Mouse (Mus musculus) R1 (cell line): ENCODE data around the gene Pdzrn3.

Experiments
- DNase-seq: peaks from one replicate; pipeline ENCODE4 v3.0.0-alpha.2; 2018; ENCODE audit warnings: low read depth, low spot score

Pdzrn3 gene

DNA sequence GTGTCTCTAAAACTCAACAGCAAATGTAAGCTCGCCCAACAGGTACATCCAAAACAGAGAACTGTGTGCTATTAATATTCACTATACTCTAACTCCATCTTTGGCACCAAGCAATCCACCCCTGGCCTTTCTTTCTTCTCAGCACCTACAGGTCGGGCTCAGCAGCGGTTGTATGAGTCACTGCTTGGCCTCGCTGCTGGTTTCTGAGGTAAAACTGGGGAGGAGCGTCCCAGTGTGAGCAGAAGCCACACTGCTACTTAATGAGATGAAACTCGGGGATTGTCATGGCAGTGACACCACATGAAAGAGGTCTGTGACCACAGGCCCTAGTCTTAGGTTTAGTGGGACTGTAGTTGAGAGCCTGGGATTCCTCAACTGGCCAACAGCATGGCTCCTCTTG, 120.3 kb downstream of the Pdzrn3 start:
- no peak for DNase-seq

DNA sequence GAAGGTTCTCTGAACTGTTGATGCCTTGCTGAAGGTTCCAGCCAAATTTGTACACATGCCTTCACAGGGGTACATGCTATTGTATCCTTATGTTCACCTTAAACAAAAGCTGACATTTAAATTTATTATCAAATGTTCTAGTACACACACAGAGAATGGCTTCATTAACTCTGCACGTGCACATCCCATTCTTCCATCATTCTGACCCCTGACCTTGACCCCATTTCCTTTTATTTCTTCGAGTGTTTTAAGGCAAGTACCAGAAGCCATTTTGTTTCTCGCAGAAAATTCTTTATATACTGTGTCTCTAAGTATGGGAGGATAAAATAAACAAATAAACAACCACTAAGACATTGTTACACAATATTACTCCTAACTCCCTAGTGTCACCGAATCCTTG, 123.0 kb downstream of the Pdzrn3 start:
- no peak for DNase-seq

DNA sequence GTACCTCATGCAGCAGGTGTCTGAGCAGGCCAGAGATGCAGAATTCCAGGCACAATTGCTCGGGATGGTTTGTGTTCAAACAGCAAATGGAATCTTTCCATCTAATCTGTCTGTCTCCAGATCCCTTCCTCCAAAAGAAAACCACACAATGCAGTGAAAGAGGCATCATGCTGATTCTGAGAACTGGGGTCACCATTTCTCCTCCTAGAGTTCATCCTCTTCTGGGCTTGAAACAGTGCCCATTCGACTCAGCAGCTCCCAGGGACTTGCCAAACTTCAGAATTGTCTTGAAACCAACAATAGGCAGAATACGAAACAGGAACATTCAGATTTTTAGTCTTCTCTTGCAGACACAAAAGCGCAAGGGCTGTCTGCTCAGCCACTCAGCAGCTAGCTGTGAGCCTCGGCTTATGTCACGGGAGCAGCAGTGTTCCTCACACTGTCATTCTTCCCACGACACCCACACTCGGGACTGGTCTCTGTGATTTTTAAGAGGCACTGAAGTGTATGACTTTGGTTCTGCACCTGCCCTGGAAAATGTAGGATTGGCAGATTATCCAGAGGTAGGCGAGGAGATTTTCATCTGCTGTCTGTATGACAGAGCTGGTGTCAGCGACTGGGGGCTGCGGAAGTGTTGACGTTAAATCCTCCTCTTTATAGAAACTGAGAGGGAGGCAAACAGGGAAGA, 125.6 kb downstream of the Pdzrn3 start:
- DNase-seq, result no peak

DNA sequence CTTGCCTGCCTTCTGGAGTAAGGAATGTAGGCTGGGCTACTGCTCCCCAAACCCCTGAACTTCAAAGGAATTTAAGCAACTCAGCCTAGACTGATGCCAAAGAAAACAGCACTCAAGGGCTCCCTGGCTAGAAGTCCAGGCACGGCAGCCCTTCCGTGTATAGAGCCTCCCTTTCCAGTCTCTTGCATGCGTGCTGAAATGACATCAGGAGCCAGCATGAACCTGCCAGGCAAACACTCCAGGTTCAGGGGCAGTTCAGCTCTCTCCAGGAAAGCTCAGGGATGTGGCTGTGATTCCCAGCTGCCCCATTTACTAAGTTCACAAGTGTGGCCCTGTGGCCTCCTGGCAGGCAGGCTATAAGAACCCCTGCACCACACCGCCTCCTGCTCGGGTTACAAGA, 126.5 kb downstream of the Pdzrn3 start:
- no peak for DNase-seq

DNA sequence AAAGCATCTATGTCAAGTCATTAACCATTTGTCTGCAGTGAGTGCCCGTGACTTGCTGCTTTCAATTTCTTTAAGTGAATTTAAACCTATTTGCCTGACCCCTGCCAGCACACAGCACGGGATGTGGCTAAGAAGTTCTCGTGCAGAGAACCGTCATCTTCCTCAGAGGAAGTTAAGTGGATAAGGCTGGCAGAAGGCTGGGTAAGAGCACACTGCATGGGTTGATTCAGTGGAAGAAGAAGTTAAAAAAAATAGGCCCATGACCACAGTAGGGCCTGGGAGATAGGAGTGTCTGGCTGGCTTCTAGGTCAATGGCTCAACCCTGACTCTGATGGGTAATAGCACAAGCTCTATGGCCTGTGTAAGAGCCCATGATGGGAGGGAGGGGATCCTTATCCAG, 131.6 kb downstream of the Pdzrn3 start:
- no peak for DNase-seq

DNA sequence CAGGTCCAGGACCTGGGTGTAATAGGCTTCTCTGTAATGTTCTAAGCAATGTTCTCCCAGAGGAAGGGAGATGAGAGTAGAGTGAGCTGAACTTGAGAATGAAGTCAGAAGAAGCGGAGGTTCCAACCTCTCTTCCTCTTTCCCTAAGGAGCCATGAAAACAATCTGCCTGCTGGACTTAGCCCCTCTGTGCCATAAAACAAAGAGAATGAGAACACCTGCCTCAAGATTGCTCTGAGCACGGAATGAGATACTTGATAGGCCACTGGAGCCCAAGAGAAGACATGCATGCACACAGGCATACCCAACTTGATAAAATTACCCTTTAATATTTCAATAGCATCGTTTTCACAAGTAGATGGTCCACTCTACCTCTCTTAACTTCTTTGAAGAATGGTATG, 133.3 kb downstream of the Pdzrn3 start:
- DNase-seq, result no peak

DNA sequence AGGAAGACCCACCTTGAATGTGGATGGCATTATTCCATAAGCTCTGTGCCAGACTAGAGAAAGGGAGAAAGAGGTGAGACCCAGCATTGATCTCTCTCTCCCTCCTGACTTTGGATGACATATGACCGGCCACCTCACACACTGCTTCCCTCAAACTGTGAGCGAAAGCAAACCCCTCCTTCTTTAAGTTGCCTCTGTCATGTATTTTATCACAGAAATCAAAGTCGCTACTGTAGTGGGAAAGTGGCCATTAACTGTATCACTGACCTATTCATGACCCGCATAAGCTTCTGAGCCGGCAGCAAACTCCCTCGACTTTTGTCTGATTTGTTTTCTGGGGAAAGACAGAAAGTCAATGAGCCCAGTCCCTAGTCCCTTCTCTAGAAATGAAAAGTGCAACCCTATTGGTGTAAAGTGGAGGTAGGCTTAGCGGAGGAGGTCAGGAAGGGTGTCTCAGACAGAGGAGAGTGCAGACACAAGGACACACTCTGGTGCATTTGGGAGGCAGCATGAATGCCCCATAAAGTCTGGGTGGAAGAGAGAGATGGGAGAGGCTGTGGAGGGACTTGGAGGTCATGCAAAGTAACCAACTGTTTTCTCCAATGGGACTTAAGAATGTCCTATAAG, 134.4 kb downstream of the Pdzrn3 start:
- DNase-seq, result no peak

DNA sequence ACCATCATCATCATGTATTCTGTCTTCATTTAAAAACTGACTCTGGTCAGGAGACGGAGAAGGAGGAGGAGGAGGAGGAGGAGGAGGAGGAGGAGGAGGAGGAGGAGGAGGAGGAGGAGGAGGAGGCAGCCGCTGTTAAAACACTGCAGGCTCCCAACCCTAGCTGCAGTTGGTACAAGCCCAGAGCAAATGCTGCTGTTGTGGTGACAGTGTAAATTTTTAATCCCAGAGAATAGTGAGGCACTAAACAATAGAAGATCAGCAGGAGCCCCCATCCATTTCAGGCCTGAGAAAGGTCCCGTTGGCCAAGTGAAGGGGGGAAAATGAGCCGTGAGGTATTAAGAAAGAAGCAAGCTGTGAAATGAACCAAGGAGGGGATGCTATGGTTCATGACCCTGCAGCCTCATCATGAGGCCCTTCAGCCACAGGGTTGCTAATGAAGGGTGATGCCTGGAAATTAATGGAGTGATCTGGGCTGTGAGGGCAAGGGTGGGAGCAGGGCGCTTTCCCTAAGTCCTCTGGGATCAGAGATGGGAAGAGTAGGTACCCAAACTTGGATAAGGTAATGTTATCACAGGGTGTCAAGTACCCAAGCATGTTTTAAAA, 141.0 kb downstream of the Pdzrn3 start:
- DNase-seq, result no peak

DNA sequence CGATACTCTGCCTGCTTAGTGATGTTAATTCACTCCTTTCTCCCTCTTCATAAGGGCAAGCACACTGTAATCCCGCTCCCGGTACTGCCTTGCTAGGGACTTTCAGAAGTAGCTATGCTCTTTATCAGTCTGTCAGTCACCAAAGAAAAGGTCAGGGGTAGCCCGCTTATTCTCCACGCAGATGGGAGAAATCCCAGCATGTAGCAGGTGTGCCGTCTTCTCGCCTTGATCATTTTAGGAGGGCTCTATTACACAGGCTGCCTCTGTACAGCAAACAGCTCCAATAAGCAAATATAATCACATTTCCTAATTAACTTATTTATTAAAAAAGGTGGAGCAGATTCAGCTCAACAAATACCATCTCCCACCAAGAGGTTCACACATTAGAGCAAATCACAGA, 141.5 kb downstream of the Pdzrn3 start:
- no peak for DNase-seq

DNA sequence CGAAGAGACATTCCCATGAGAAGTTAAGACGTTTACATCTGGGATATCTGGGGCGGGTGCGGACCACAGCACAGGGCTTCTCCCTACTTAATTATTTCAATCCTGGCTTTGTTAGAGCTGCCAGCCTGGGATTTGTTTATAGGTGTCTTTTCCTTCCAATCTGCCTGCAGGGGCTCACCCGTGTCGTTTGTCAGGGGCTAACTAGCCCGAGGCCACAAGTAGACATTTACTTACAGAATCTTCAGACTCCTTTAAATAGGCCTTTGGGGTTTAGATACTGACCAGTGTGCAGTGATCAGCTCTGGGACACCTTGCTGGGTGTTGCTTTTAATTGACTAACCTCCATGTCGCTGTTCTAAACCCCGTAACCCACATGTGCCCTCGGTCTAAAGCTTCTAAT, 143.3 kb downstream of the Pdzrn3 start:
- DNase-seq, result no peak

DNA sequence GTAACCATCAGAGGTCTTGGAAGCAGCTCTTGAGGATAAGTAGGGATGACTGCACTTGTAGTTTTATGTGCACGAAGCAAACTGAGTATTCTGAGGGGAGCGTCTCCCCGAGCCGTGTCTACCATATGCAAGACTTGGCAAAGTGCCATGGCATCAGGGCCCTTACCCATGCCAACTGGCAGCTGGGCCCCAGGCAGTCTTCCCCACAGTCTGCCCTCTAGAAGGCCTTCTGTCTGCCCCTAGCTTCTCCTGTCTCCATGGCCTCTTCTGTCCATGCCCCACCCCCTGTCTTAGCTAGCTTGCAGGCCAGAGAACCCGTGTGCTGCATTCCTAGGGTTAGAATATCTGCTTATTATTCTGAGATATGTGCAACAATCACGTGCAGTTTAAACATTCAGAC, 144.0 kb downstream of the Pdzrn3 start:
- no peak for DNase-seq

DNA sequence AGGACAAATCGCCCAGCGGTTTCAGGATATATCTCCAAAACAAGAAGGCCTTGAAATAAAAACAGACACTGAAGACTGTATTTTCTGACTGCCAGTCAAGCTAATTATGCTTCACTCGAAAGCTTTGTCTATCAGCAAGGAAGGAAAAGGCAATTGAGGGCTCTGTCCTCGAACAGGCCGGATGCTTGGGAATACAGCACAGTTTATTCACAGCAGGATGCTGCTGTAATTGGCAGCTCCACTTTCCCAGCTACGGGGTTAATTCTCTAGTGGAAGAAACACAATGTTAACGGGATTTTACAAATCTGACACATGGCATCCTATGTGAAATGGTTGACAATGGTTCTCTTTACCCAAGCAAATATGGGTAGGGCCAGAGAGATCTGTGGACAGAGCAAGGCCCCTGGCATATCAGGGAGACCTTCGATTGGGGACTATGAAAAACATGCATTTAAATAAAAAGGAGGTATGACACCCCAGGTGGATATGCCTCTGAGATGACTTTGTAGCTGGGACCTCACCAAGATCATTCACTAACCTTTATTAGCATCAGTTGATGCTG, 150.3 kb downstream of the Pdzrn3 start:
- no peak for DNase-seq

DNA sequence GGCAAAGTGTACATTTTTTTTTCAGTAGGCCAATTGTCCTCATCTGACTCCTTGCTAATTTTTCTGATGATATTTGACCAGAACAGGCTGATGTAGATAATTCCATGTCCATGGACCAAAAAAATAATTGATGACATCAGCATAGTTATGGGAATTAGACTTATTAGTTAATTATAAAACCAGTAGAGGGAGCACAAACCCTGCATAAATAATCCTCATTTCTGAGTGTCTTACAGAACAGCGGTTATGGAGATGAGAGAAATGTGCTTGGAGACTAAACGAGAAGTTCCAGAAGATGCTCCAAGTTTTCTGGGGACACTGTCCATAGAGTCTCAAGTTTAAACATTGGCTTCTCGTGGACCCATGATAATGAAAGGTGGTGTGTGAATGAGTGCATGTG, 157.4 kb downstream of the Pdzrn3 start:
- DNase-seq, result no peak

DNA sequence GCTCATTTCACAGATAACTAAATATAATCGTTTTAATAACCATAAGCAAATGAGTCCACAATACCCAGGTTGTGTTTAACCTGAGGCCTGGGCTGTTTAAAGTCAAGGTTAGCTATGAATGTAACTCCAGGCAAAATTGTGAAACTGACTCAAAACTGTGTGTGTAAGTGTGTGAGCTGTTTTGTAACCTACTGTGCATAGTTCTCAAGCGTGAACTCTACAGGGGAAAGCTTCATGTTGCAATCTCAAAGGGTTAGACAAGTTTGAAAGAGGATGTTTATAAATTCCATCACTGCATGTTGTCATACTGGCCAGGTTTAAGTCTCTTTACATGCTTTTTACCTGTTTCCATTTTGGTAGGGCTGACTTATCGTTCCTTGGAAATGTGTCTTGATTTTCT, 158.7 kb downstream of the Pdzrn3 start:
- no peak for DNase-seq

DNA sequence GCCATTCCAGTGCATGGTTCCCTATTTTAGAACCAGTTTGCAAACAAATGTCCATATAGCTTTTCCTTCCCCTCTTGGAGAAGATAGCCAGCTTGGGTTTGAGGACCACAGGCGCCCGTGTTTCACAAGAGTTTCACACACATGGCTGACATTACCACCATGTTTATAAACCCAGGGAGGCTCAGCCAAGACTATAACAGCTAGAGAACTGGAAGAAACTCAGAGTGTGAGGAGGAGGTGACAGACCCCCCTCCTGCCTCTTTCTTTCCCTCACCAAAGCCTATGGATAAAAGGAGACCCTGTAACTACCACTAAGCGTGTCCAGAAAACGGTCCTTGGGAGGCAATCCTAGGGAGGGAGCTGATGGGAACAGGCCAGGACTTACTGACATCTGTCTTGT, 159.5 kb downstream of the Pdzrn3 start:
- no peak for DNase-seq

DNA sequence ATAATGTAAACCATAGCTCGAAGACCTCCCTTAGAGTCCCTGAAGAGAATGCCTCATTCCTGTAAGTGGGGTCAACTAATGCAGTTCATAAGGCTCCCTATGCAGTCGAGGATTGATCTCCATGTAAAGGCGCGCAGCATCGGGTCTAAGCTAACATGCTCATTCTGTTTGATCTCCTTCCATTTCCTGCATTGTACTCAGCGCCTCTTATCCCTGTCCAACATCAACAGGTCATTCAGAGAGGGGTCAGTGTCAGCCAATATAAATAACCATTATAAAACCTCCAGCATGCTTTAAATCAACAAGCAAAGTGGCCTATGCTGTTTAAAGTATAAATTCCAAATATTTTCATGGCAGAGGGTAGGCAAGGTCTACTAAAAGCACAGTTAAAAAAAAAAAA, 159.9 kb downstream of the Pdzrn3 start:
- DNase-seq, result no peak

DNA sequence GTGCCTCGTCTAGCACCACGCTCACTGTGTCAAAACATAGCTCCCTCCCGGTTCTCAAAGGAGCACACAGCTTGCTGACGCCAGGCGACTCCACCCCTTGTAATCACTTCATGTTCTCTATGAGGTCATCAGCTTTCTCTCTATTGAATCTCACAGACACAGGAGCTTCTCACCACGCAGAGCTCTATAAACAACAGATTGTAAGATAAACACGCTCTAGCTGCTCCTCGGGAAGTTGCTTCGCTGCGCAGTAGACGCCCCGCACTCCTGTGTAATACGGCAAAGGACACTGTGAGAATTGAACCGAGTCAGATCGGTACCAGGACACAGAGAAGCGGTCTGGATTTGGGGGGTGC, 162.3 kb downstream of the Pdzrn3 start:
- DNase-seq, result peak; percentile 3

DNA sequence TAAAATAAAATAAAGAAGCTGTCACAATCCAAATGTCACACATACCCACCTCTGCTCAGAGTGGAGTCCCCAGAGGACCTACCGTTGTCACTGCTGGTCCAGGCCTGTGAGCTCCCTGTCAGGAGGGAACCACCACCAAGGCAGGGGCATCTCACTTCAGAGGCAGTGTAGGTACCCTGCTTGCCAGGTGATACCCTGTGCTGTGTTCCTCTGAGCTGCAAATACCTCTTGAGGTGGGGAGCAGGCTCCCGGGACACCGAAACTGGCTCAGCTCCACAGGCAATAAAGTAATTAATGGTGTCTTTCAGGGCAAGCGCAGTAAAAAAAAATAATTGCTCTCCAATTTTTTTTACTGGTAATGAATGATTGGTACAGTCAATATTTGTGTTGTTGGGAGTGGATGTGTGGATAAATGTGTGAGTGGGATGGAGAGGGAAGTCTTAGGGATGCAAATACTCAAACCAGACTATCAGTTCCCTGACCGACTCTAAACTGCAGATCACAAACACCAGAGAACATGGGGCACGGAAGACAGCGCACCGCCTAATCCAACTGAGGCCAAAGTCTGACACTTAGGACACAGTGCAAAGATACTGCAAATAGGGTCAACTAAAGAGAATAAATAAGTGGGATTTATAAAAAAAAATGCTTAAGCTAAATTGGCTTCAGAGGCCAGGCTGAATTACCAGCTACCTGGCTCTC, 162.8 kb downstream of the Pdzrn3 start:
- DNase-seq, result no peak

DNA sequence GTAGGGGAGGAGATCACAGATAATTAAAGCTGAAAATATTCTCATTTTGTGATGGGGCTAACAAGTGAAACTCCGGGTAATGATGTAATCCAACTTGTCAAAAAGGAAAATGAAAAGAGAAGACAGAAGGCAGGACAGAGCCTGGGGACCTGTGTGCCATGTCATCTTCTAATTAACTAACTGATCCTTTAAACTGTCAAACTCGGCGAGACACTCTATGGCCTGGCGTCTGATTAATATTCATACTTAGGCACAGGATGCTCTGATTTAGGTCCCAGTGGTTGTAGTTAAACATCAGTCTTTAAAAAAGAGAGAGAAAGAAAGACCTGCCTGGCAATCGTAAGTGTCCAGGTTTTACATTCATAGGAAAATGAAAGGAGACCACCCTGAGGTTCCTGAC, 164.6 kb downstream of the Pdzrn3 start:
- no peak for DNase-seq

DNA sequence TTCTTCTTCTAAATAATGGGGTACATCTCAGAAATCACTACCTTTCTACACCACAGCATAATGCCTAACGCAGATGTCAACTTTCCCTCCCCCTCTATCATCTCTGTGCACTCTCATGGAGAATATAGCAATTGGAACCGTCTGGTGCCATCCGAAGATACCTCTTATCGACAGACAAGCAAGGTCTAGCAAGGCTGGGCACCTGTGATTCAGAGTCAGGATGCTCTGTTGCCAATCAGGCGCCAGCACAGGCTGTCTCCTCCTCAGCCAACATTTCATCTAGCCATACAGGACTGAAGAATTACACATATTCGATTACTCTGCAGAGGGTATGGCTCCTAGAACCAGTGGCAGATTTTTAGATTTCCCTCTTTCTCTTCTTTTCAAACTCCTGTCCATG, 165.6 kb downstream of the Pdzrn3 start:
- no peak for DNase-seq

DNA sequence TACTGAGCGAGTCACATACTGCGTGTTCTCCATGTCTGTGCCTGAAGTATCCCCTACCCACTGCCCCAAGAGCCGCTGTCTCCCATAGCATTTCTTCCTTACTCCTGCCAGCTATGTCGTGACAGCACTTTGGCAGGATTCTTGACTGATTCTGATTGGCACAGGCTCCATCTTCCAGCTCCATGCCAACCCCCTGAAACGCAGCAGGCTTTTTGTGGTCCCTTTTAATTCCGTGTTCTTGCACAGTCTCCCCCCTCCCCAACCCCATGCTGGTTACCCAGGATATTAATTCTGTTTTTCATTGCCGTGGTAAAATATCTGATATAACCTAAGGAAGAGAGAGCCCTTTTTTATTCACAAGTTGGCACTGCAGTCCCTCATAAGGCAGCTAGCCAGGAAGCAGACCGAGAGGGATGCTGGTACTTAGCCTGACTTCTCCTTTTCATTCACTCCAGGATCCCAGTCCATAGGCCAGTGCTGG, 166.3 kb downstream of the Pdzrn3 start:
- no peak for DNase-seq

DNA sequence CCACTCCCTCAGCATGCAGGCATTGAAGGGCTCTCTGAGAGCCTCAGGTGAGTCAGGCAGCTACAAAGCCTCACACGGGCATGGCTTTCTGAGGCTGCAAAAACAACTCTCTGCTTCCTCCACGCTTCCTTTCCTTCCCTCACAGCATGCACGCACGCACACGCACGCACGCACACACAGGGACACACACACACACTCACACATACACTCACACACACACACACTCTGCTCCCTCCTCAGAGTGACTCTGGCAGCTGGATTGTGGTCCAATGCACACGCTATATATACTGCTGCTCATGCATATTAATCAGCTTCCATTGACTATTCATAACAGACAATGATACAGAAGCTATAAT, 178.8 kb downstream of the Pdzrn3 start:
- DNase-seq, result no peak
